Mouse (Mus musculus): ENCODE measurements around the gene Ctnnd2. TPM values are rescaled to one million over a fixed set of nuclear protein-coding genes. Genes with fewer than 3 reads are reported as not detected.

The Ctnnd2 gene
- total RNA-seq, 2 experiments from 2014 or later, result not detected

DNA sequence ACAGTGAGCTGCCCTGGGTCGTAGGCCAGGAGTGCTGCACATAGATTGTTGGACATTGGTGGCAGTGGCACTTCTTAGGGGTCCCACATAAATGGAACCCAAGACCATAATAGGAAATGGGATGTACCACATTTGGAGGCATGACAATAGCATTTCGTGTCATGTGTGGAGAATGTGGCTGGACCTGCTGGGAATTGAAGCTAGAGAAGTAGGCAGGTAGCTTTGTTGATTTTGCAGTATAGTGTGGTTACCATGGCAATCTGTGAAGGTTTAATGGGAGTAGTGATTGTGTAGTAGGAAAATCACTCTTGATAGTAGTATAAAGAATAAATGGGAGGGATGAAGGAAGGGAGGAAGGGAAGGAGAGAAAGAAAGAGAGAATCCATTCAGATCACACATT is 198.8 kb downstream of the Ctnnd2 start:
- H3K4me3 ChIP-seq, result no peak overlapping the region
- intact Hi-C loops (cut with DNase I), result no loop called here
- DNase-seq, result no peak
- TF ChIP-seq CTCF (IDR thresholded peaks at IDR 0.05), result no peak
- no peak overlapping the region for H3K27ac ChIP-seq

DNA sequence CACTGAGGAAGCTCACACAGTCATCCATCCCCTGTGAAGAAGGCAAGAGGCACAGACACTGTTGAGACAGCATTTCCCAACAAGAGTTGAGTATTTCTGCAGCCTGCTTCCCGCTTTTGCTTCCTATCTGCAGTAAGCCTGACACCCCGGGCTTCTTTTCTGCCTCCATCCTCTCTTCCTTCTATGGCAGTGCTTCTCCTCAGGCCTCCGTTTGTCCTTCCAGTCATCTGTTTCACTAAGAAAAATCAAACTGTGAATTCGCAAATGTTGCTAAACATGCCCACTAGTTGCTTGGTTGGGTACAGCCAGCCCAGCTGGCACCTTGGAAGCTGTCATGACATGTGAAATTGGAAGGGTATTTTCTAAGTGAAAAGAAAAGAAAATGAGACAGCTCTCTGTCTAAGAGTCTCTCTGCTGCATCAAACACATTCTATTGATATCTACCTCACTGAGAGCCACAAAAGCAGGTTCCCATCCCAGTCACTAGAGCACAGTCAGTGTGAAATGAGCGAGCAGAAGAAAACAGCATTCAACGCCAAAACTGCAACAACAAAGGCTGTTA is 201.3 kb downstream of the Ctnnd2 start:
- Histone ChIP-seq H3K27ac (no peak overlapping the region), H3K4me3 (no peak overlapping the region)
- no peak for TF ChIP-seq CTCF (IDR thresholded peaks at IDR 0.05)
- intact Hi-C loops (cut with DNase I), result no loop called here
- DNase-seq, result no peak

DNA sequence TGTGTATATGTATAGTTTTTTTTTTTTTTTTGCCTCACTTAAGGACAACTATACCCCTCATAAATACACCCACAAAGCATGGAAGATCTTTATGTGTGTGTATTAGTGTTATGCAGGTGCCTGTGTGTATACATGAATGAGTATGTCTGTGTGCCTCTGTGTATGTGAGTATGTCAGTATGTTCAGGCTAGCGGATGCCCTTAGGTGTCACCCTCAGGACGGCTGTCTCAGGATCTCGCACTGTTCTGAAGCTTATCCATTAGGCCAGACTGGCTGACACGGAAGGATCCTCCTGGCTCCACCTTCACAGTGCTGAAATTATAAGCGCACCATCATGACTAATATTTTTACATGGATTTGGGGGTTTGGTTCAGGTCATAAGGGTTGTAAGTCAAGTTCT is 202.5 kb downstream of the Ctnnd2 start:
- intact Hi-C loops (cut with DNase I), result no loop called here
- no peak for TF ChIP-seq CTCF (IDR thresholded peaks at IDR 0.05)

DNA sequence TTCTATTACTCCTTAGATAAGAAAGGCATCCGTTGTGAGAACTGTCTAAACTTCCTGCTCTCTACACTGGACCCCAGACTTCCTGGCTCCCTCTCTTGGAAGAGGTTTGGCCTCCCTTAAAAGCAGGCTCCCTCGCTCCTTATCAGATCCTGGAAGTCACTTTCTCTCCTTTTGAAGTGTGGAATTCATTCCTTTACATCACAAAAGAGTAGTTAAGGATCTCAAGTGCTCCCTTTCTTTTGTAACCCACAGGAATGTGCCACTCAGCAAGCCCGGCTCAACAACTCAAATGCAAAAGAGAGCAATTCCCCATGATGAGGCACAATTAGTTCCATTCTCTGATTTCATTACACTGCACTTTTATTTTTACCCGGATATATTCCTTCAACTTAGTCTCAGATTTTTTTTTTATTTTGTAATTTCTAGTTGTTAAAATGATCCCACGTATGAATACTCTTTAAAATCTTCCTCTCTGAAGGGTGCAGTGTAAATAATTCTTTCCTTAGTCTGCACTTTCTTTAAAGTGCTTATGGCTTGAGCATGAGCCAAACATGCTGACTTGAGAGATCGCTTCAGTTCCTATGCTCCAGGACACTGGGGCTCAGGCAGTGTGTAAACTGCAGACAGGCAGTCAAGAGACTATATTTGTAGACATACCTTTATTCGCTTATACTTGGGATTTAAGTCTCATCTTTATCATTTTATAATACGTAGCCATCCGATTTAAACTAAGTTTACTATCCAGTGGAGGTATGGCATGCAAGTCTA is 210.9 kb downstream of the Ctnnd2 start:
- no peak for TF ChIP-seq CTCF (IDR thresholded peaks at IDR 0.05)
- H3K27ac ChIP-seq, result no peak overlapping the region
- intact Hi-C loops (cut with DNase I), result no loop called here

More for the DNA sequence above, 202.5 kb downstream of the Ctnnd2 start:
- DNase-seq, result no peak
- H3K4me3 ChIP-seq, result no peak overlapping the region
- no peak overlapping the region for H3K27ac ChIP-seq

DNA sequence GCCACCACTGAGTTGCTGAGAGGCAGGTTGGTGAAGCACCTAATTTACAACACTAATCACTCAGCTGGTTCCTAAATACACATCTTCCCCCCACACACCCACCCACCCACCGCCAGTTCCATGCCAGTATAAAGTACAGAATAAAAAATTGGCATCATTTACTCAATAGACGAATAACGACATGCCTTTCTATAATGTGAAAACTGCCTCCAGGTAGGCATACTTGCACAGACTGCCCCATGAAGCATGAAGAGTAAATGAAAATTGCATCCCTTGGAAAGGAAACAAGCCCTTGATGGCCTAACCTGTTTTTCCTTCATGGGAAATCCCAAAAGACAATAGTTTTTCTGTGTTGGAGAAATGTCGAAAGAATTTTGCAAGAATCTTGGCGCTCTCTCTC is 212.0 kb downstream of the Ctnnd2 start:
- Histone ChIP-seq H3K4me3 (no peak overlapping the region), H3K27ac (no peak overlapping the region)
- no peak for DNase-seq
- TF ChIP-seq CTCF (IDR thresholded peaks at IDR 0.05), result no peak
- intact Hi-C loops (cut with DNase I), result no loop called here

More for the DNA sequence above, 210.9 kb downstream of the Ctnnd2 start:
- no peak for DNase-seq
- H3K4me3 ChIP-seq, result no peak overlapping the region

DNA sequence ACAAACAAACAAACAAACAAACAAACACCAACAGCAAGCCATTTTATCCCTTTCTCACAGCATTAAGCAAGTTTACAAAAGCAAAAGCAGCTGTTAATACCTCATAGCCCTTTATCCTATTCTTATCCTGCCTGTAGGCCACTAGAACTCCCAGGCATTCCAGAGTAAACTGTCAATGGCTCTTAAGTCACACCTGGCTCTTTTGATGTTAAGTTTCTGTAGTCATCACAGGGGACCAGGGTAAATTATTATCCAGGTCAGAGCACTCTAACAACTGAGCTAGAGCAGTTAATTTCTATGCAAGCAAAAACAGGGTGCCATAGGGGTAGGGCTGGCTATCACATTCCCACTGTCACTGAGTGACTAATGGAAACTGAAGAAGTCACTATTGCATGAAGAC is 214.1 kb downstream of the Ctnnd2 start:
- no peak for TF ChIP-seq CTCF (IDR thresholded peaks at IDR 0.05)
- DNase-seq, result no peak
- H3K4me3 ChIP-seq, result no peak overlapping the region
- H3K27ac ChIP-seq, result no peak overlapping the region
- intact Hi-C loops (cut with DNase I), result no loop called here

DNA sequence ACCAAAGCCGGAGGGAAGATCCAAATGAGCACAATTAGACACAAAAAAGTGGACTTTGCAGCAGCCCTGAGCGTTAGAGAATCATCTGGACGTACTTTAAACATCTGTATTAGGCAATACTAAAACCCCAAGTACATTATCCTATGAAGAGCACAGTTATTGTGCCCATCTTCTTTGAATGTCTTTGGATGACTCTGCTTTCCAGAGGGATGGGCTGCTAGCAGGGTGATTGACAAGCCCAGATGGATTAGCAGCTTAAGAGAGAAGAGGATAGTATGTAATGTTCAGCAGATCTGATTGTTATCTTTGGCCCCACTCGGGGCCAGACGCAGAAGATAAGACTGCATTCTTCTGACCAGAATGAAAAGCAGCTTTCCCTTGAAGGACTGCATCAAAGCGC is 214.9 kb downstream of the Ctnnd2 start:
- intact Hi-C loops (cut with DNase I), result no loop called here
- Histone ChIP-seq H3K27ac (no peak overlapping the region), H3K4me3 (no peak overlapping the region)
- TF ChIP-seq CTCF (IDR thresholded peaks at IDR 0.05), result no peak
- DNase-seq, result no peak

DNA sequence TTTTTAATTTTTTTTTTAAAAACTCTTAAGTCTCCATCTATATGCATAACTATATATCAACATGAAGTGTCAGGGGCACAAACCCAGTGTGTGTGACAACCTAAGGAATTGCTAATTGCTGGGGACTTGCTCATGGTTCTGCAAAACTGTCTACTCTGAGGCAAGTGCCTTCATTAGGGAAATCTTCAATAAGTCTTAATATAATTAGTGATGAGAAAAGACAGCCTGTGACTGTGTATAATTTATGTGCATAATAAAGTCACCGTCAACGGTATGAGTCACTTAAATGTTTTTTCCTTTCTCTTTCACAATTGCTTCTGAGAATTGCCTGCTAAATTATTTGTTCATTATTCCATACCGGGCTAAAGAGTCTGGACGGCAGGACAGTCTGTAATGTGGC is 228.7 kb downstream of the Ctnnd2 start:
- no peak overlapping the region for H3K27ac ChIP-seq
- intact Hi-C loops (cut with DNase I), result no loop called here
- no peak for DNase-seq
- H3K4me3 ChIP-seq, result no peak overlapping the region
- no peak for TF ChIP-seq CTCF (IDR thresholded peaks at IDR 0.05)

DNA sequence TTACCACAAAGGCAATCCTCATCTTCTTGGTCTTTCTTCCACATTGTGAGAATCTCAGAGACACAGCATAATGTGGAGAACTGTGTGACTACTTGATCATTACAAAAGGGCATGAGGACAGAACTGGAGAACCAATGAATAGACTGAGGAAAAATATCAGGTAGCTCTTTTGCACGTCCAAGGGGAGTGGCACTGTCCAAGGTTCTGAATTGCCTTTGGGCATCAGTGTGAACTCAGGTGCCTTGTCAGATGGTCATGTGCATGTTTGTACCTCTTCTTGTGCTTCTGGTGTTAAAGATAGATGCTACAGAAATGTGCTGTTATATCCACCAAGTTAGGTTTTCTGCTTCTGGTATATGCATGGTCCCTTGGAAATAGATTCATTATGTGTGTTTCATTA is 233.9 kb downstream of the Ctnnd2 start:
- Histone ChIP-seq H3K27ac (no peak overlapping the region), H3K4me3 (no peak overlapping the region)
- TF ChIP-seq CTCF (IDR thresholded peaks at IDR 0.05), result no peak
- intact Hi-C loops (cut with DNase I), result no loop called here
- DNase-seq, result no peak

DNA sequence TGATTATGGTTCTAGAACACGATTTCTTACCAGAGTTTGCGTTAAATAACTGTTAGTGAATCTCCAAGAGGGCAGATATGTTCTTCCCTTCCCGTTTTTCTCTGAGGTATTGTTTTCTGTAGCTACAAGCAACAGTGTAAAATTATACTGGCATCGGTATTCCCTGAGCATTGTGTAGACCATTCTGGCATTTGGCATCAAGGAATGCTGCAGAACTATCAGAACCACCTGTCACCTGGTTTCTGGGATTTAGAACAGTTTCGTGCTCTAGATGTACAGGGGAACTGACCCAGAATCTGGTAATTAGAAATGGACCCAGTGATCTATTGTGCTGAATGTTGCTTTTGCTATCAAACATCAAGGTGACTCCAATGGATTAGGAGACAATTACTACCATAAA is 250.8 kb downstream of the Ctnnd2 start:
- Histone ChIP-seq H3K27ac (no peak overlapping the region), H3K4me3 (no peak overlapping the region)
- no peak for DNase-seq
- no peak for TF ChIP-seq CTCF (IDR thresholded peaks at IDR 0.05)
- intact Hi-C loops (cut with DNase I), result no loop called here

DNA sequence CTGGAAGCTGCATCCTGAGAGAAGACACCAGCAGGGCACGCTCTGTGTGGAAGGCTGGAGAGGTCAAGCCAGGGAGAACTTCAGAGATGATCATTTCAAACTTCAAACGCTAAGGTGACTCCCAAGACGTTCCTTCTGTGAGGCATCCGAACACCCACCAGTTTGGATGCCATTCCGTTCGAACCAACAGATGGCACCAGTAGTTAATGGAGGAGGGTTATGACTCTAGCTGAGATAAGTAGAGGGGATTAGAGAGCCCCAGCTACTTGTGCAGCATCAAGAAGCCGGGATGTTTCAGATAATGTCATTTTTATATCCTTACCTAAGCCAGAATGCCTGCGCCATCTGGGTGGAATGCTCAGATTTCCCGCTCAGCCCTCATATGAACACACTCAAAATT is 251.9 kb downstream of the Ctnnd2 start:
- H3K27ac ChIP-seq, result no peak overlapping the region
- DNase-seq, result no peak
- no peak for TF ChIP-seq CTCF (IDR thresholded peaks at IDR 0.05)
- H3K4me3 ChIP-seq, result no peak overlapping the region
- intact Hi-C loops (cut with DNase I), result no loop called here

DNA sequence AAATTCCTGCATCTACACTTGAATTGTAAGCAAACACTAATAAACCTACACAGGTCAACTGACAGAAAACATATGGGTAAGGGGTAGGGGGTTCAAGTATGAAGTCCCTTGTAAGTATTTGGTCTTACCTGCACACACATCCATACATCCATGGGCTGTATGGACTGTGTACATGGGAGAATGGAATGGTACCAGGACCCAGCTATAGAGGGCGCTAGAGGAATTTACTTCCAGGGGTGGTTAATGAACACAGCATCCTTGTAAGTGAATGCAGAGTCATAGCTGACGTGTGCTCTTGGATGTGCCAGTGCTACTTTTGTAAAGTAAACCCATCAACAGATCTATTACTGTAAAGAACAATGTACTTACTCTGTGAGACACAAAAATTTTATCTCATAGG is 254.9 kb downstream of the Ctnnd2 start:
- Histone ChIP-seq H3K27ac (no peak overlapping the region), H3K4me3 (no peak overlapping the region)
- intact Hi-C loops (cut with DNase I), result no loop called here
- TF ChIP-seq CTCF (IDR thresholded peaks at IDR 0.05), result peak; percentile 30; the same call in 1 of the 2 replicates
- no peak for DNase-seq

DNA sequence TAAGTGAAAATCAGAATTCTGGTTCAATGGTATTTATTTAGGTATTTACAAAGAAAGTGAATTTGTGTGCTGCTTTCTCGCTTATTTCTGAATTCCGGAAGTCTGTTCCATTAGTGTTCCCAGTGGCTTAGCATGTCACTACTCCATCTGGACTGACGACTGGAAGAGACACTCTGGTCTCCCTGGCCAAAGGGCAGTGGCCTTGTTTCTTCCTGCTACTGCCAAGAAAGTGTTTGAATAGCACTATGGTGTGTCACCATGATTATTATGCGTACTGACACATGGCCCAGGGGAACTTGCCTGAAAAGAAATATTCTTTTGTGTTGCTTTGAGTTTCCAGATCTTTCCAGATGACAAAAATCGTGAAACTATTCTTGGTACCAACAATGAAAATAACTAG is 266.7 kb downstream of the Ctnnd2 start:
- Histone ChIP-seq H3K4me3 (no peak overlapping the region), H3K27ac (no peak overlapping the region)
- DNase-seq, result no peak
- intact Hi-C loops (cut with DNase I), result no loop called here
- no peak for TF ChIP-seq CTCF (IDR thresholded peaks at IDR 0.05)

DNA sequence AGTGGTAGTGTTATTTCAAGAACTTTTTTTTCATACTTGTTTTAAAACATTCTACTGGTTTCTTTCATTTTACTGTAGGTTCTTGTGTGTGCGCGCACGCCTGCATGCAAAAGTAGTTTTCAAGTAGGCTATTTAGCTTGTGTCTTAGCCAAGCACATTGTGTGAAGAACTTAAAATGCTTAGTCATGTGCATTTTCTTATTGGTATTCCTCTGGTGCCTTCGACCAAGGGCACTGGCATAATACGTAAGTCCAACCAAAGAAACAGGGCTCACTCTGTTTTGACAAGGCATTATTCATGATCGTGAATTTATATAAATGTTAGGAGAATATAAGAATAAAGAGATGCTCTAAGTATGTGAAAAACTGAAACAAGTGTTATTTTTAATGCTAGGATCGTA is 278.4 kb downstream of the Ctnnd2 start:
- no peak for DNase-seq
- Histone ChIP-seq H3K4me3 (no peak overlapping the region), H3K27ac (no peak overlapping the region)
- intact Hi-C loops (cut with DNase I), result no loop called here
- no peak for TF ChIP-seq CTCF (IDR thresholded peaks at IDR 0.05)

All from gastrocnemius, adult 2 months (tissue).